Mouse (Mus musculus) testis, adult 2 months (tissue): ENCODE data around the gene Rnf220. TPM values are rescaled to one million over a fixed set of nuclear protein-coding genes. Genes with fewer than 3 reads are reported as not detected.

ENCODE experiments used
- H3K27ac ChIP-seq: fragments of 200-500 bp; 2 replicates; pipeline ENCODE4 v1.5.1; 2012; ENCODE audit warnings: low read depth, low read length; ENCODE audit not compliant: control insufficient read depth, insufficient read depth
- H3K27me3 ChIP-seq: fragments of 200-500 bp; 2 replicates; pipeline ENCODE4 v1.6.1; 2012; ENCODE audit warnings: mild to moderate bottlenecking, low read length, moderate library complexity; ENCODE audit not compliant: control insufficient read depth, insufficient read depth
- H3K36me3 ChIP-seq: fragments of 200-500 bp; 2 replicates; pipeline ENCODE4 v1.6.1; 2012; ENCODE audit warnings: mild to moderate bottlenecking, low read length; ENCODE audit not compliant: control insufficient read depth, insufficient read depth
- H3K4me1 ChIP-seq: fragments of 200-500 bp; 2 replicates; pipeline ENCODE4 v1.6.1; 2012; ENCODE audit warnings: low read length; ENCODE audit not compliant: control insufficient read depth, insufficient read depth
- H3K4me3 ChIP-seq: fragments of 200-500 bp; 2 replicates; pipeline ENCODE4 v1.5.1; 2012; ENCODE audit warnings: low read depth, mild to moderate bottlenecking, low read length, moderate library complexity, mixed read lengths; ENCODE audit not compliant: control insufficient read depth
- CTCF ChIP-seq: fragments of 200-500 bp; IDR thresholded peaks from 2 replicates; pipeline ENCODE4 v1.5.1; 2012; ENCODE audit warnings: low read depth, mild to moderate bottlenecking, inconsistent platforms, low read length, moderate library complexity; ENCODE audit not compliant: control insufficient read depth, insufficient read depth, insufficient replicate concordance
- POLR2A ChIP-seq: fragments of 200-500 bp; IDR thresholded peaks from 2 replicates; pipeline ENCODE4 v1.6.1; 2012; ENCODE audit warnings: low read depth, mild to moderate bottlenecking, inconsistent platforms, low read length, moderate library complexity; ENCODE audit not compliant: control insufficient read depth
- polyA plus RNA-seq: library from polyadenylated mRNA; depleted of rRNA; stranded (reverse); fragments of >200 nt; gene quantifications from 2 replicates; pipeline ENCODE4 v1.2.3, GENCODE M21; 2012

Rnf220 gene
- polyA plus RNA-seq, 1 experiment = 146 TPM

- H3K27ac ChIP-seq = no peak overlapping the region
- no peak for TF ChIP-seq CTCF
- no peak for TF ChIP-seq POLR2A
- H3K4me3 ChIP-seq = no peak overlapping the region
- H3K27me3 ChIP-seq = no peaks in the 10 kb centered on the region
- no peaks in the 10 kb centered on the region for H3K36me3 ChIP-seq
- H3K4me1 ChIP-seq = no peaks in the 10 kb centered on the region
These were observed 146.6 kb downstream of the Rnf220 start for GRCm38 (mm10) chr4:117350139-117350693.

DNA sequence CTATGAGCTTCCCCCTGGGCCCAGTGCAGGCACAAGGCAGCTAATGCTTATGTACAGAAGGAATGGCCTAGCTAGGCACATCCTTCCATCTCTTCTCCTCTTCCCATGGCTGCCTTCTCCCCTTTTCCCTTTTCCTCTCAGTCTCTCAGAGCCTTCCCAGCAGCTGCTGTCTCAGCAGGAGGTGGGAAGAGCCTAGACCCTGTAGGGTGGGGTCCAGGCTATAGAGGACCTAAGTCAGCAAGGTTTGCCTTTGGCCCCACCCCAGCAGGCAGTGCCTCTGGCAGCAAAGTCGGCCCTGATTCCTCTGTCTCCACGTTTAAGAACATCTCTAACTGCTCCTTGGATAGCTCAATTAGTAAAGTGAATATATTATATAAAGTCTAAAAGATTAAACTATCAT, 147.5 kb downstream of the Rnf220 start:
- no peaks in the 10 kb centered on the region for H3K36me3 ChIP-seq
- H3K4me3 ChIP-seq = no peak overlapping the region
- no peaks in the 10 kb centered on the region for H3K4me1 ChIP-seq
- no peaks in the 10 kb centered on the region for H3K27me3 ChIP-seq
- H3K27ac ChIP-seq = no peak overlapping the region
- TF ChIP-seq CTCF = no peak
- no peak for TF ChIP-seq POLR2A

DNA sequence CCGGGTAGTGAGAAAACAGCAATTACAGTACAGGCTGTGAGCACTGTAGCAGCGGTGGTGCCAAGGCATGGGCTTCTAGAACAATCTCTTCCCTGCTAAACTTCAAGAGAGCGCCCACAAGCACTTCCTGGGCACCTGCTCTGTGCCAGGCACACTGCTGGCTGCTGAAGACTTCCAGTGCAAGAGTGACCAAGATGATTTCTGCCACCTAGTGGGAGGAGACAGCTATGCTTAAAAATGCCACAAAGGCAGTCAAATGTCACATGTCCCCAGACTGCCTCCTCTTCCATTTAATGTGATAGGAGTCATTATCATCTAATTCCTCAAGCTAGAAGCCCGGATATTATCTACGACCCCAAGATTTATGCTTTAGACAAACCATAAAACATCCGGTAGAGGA, 150.8 kb downstream of the Rnf220 start:
- Histone ChIP-seq H3K36me3 (no peaks in the 10 kb centered on the region), H3K27me3 (no peaks in the 10 kb centered on the region), H3K4me1 (no peaks in the 10 kb centered on the region), H3K4me3 (no peak overlapping the region), H3K27ac (no peak overlapping the region)
- no peak for TF ChIP-seq POLR2A
- TF ChIP-seq CTCF = peak; percentile 14; the same call in 1 of the 2 replicates

GRCm38 (mm10) chr4:117343385-117343784, 153.5 kb downstream of the Rnf220 start:
- no peak overlapping the region for H3K4me3 ChIP-seq
- TF ChIP-seq CTCF = no peak
- no peak for TF ChIP-seq POLR2A
- H3K27me3 ChIP-seq = no peaks in the 10 kb centered on the region
- H3K36me3 ChIP-seq = no peaks in the 10 kb centered on the region
- no peaks in the 10 kb centered on the region for H3K4me1 ChIP-seq
- H3K27ac ChIP-seq = no peak overlapping the region

- H3K27me3 ChIP-seq = no peaks in the 10 kb centered on the region
- no peak overlapping the region for H3K27ac ChIP-seq
- TF ChIP-seq POLR2A (no peak), CTCF (no peak)
- H3K4me3 ChIP-seq = no peak overlapping the region
- H3K36me3 ChIP-seq = no peaks in the 10 kb centered on the region
- no peaks in the 10 kb centered on the region for H3K4me1 ChIP-seq
These were observed 154.1 kb downstream of the Rnf220 start for GRCm38 (mm10) chr4:117342751-117343150.

DNA sequence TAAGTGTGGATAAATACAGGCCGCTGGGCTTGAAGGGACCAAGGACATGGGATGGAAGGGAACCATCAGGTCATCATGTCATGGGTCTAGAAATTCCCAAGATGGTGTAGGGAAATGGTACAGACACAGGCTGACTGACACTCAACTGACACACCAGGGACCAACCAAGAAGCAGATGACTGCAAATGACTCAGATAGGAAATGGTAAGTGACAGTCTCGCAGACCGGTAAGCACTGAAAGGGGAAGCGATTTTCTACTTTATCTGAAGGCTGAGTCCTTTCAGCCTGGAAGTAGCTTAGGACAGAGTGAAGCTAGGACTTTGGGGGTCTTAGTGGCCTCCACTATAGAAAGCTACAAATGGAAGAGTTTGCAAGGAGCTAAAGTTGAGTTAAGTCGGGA, 155.6 kb downstream of the Rnf220 start:
- Histone ChIP-seq H3K36me3 (no peaks in the 10 kb centered on the region), H3K27me3 (no peaks in the 10 kb centered on the region), H3K27ac (no peak overlapping the region), H3K4me1 (no peaks in the 10 kb centered on the region), H3K4me3 (no peak overlapping the region)
- TF ChIP-seq POLR2A (no peak), CTCF (no peak)

- Histone ChIP-seq H3K4me1 (no peaks in the 10 kb centered on the region), H3K27me3 (no peaks in the 10 kb centered on the region), H3K4me3 (no peak overlapping the region), H3K36me3 (no peaks in the 10 kb centered on the region), H3K27ac (no peak overlapping the region)
- TF ChIP-seq CTCF (no peak), POLR2A (no peak)
These were observed 157.1 kb downstream of the Rnf220 start for GRCm38 (mm10) chr4:117339796-117340195.

- Histone ChIP-seq H3K4me1 (no peaks in the 10 kb centered on the region), H3K27ac (no peak overlapping the region), H3K4me3 (no peak overlapping the region), H3K27me3 (no peaks in the 10 kb centered on the region), H3K36me3 (no peaks in the 10 kb centered on the region)
- TF ChIP-seq POLR2A (no peak), CTCF (no peak)
These were observed 165.9 kb downstream of the Rnf220 start for GRCm38 (mm10) chr4:117330836-117331475.
